Mouse (Mus musculus): ENCODE data around the gene Ddx49. TPM values are rescaled to one million over a fixed set of nuclear protein-coding genes. Genes with fewer than 3 reads are reported as not detected.

Ddx49 gene
- polyA plus RNA-seq, 1 experiment: 2.8 TPM

DNA sequence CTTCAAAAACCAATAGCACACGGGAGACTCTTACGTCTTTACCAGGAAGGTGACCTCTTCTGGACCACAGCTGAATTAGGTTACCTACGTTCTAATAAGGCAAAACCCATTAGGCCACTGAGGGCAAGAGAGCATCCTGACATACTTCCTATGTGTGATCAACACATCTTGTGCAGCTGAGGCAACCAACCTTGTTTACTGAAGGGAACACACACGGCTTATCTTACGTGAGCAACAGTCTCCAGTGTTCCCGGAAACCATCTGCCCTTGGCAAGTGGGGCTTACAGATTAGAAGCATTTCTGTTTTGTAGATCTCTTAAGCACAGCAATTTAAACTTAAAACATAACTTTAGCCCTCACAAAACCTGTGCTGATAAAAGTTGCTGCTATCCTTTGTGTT is 25.2 kb upstream of the Ddx49 start:
- TF ChIP-seq GATA1 (IDR thresholded peaks at IDR 0.05; ENCODE audit: low read length) (peak; percentile 77), TAL1 (IDR thresholded peaks at IDR 0.05; ENCODE audit: low read length) (peak; percentile 77)
- Histone ChIP-seq H3K36me3 (ENCODE audit: control insufficient read depth) (peaks cover 29% of the 10 kb centered on the region), H3K9me3 (ENCODE audit: control insufficient read depth, low read length) (peaks cover 12% of the 10 kb centered on the region), H3K4me3 (replicated peaks) (no peak overlapping the region), H3K4me1 (ENCODE audit: control insufficient read depth) (peaks cover 53% of the 10 kb centered on the region), H3K27me3 (ENCODE audit: control insufficient read depth) (peaks cover 8% of the 10 kb centered on the region)

- TF ChIP-seq TAL1 (IDR thresholded peaks at IDR 0.05; ENCODE audit: low read length) (no peak), GATA1 (IDR thresholded peaks at IDR 0.05; ENCODE audit: low read length) (no peak)
- H3K4me3 ChIP-seq (replicated peaks): no peak overlapping the region
These were observed 21.4 kb upstream of the Ddx49 start for GRCm38 (mm10) chr8:70323716-70324115.

GRCm38 (mm10) chr8:70317872-70318271 is 15.6 kb upstream of the Ddx49 start:
- H3K4me3 ChIP-seq (replicated peaks): no peak overlapping the region
- TF ChIP-seq GATA1 (IDR thresholded peaks at IDR 0.05; ENCODE audit: low read length): no peak
- TF ChIP-seq TAL1 (IDR thresholded peaks at IDR 0.05; ENCODE audit: low read length): no peak
- H3K36me3 ChIP-seq (ENCODE audit: control insufficient read depth): peaks cover 10% of the 10 kb centered on the region
- peaks cover 37% of the 10 kb centered on the region for H3K27me3 ChIP-seq (ENCODE audit: control insufficient read depth)
- H3K9me3 ChIP-seq (ENCODE audit: control insufficient read depth, low read length): no peaks in the 10 kb centered on the region
- peaks cover 16% of the 10 kb centered on the region for H3K4me1 ChIP-seq (ENCODE audit: control insufficient read depth)

More at GRCm38 (mm10) chr8:70323716-70324115, 21.4 kb upstream of the Ddx49 start:
- peaks cover 23% of the 10 kb centered on the region for H3K4me1 ChIP-seq (ENCODE audit: control insufficient read depth)
- H3K9me3 ChIP-seq (ENCODE audit: control insufficient read depth, low read length): peaks cover 2% of the 10 kb centered on the region; the same call in 1 of the 2 replicates
- H3K36me3 ChIP-seq (ENCODE audit: control insufficient read depth): no peaks in the 10 kb centered on the region; the same call in 1 of the 2 replicates
- H3K27me3 ChIP-seq (ENCODE audit: control insufficient read depth): peaks cover 2% of the 10 kb centered on the region; the same call in 1 of the 2 replicates

DNA sequence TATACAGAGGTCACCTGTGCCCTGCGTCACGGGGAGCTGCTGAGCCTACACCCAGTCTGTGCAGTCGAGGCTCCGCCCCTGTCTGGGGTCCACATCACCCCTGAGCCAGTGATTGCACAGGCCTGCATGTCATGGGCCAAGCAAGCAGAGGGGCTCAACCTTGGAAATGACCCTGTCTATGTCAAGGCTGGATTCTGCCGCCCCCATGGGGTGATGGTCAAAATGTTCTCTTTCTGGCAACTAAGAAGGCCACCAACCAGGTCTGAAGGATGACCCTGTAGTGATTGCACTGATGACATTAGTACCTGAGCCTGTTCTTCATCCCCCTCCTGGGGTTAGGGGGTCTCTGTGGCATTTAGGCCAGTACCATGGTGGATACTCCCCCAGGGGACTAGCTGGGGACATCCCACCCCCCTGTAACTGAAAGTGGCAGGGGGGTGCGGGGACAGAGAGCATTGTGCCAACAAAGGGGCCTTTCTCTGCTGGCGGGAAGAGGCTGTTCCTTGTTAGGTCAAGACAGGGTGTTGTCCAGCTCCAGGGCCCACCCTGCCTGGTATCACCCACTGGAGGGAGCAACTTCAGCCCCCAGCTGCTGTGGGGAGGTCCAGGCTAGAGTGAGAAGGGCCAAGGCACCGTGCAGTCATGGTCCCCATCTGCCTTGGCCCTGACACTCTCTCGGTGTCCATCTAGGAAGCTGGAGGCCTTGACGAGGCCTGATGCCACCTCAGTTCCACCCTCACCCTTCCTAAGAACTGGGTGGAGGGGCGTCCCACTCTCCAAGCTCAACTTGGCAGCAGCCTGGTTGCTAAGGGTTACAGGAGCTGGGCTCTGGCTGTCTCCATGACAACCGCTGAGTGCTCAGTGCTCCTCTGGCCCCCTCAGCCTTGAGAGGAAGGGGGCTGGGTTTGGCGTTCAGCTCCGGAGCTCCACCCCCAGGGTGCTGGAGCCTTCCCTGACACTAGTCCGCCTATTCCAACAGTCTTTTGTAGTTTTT is 14.5 kb upstream of the Ddx49 start:
- peaks cover 37% of the 10 kb centered on the region for H3K27me3 ChIP-seq (ENCODE audit: control insufficient read depth)

DNA sequence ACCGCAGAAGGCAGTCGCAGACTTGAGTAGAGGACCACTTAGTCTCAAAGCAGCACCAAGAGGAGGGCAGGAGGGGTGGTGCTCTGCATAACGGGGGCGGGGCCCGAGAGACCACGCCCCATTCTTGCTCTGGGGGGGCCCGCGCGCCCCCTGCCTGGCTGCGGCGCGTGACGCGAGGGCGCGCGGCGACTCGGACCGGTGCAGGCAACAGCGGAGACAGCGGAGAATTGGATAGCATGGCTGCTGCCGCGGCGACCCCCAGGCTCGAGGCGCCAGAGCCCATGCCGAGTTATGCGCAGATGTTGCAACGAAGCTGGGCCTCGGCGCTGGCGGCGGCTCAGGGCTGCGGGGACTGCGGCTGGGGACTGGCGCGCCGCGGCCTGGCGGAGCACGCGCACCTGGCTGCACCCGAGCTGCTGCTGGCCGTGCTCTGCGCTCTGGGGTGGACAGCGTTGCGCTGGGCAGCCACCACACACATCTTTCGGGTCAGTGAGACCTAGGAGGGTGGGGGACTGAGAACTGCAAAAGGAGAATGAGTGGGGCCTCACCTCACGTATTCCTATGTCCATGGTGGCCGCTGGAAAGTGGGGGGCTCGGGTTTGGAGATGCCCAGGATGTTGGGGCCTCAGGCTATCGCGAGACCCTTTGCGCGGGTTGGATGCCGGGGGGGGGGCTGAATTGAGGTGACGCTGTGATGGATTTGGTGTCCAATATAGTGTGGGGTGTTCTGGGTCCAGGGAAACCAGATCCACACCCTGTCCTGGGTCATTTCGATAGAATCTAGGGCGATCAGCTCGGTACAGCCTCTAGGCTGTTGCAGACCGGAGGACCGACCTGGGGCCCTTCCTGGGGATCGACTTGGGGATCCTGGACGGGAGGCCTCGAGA is 13.6 kb upstream of the Ddx49 start, which contains the start of gene Cers1:
Cers1 (plus strand) TSS at position 152 of the 887 bp plus-strand sequence.
- H3K4me3 ChIP-seq (replicated peaks): peak within 1 kb of the TSS; percentile 53
- peaks cover 37% of the 10 kb centered on the region for H3K27me3 ChIP-seq (ENCODE audit: control insufficient read depth)
- no peak for TF ChIP-seq GATA1 (IDR thresholded peaks at IDR 0.05; ENCODE audit: low read length)
- no peak for TF ChIP-seq TAL1 (IDR thresholded peaks at IDR 0.05; ENCODE audit: low read length)

More for the DNA sequence above, 14.5 kb upstream of the Ddx49 start:
- Histone ChIP-seq H3K4me3 (replicated peaks) (no peak overlapping the region), H3K4me1 (ENCODE audit: control insufficient read depth) (peaks cover 16% of the 10 kb centered on the region), H3K9me3 (ENCODE audit: control insufficient read depth, low read length) (no peaks in the 10 kb centered on the region), H3K36me3 (ENCODE audit: control insufficient read depth) (peaks cover 19% of the 10 kb centered on the region)
- TF ChIP-seq TAL1 (IDR thresholded peaks at IDR 0.05; ENCODE audit: low read length) (no peak), GATA1 (IDR thresholded peaks at IDR 0.05; ENCODE audit: low read length) (no peak)

DNA sequence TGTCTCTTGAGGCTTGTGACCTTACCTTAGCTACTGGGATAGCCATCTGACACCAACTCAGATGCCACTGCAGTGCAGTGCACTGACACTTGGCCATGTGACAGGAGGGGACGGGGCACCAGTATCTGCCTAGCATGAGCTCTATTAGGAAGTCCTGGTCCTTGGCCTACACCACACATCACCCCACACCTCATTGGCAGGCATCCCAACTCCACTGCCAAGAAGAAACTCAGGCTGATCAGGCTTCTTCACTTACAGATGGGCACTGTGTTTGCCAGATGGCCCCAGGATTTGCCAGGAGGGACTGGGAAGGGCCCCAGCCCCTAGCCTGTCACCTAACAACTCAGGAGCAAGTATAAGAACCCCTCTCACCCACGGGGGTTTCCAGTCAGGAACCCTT is 11.1 kb upstream of the Ddx49 start:
- H3K9me3 ChIP-seq (ENCODE audit: control insufficient read depth, low read length): no peaks in the 10 kb centered on the region
- H3K4me1 ChIP-seq (ENCODE audit: control insufficient read depth): peaks cover 16% of the 10 kb centered on the region
- H3K4me3 ChIP-seq (replicated peaks): no peak overlapping the region
- H3K36me3 ChIP-seq (ENCODE audit: control insufficient read depth): peaks cover 50% of the 10 kb centered on the region
- peaks cover 35% of the 10 kb centered on the region for H3K27me3 ChIP-seq (ENCODE audit: control insufficient read depth)
- TF ChIP-seq TAL1 (IDR thresholded peaks at IDR 0.05; ENCODE audit: low read length) (no peak), GATA1 (IDR thresholded peaks at IDR 0.05; ENCODE audit: low read length) (no peak)

More for the DNA sequence above, 13.6 kb upstream of the Ddx49 start, which contains the start of gene Cers1:
- H3K9me3 ChIP-seq (ENCODE audit: control insufficient read depth, low read length): no peaks in the 10 kb centered on the region
- peaks cover 29% of the 10 kb centered on the region for H3K36me3 ChIP-seq (ENCODE audit: control insufficient read depth)
- peaks cover 16% of the 10 kb centered on the region for H3K4me1 ChIP-seq (ENCODE audit: control insufficient read depth)

DNA sequence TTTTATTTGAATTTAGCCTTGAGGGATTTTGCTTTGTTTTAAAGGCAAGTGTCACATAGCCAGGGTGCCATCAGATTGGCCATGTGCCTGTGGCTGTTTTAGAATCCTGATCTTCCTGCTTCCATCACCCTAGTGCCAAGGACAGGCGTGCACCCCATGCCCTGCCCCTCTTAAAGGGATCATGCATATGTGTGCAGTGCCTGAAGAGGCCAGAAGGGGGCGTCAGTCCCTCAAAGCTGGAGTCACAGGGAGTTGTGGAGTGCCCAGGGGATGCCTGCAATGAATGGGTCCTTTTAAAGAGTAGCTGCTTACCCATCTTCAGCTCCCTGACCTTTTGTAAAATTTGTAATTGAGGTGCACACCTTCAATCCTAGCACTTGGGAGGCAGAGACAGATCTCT is 7.0 kb upstream of the Ddx49 start:
- TF ChIP-seq TAL1 (IDR thresholded peaks at IDR 0.05; ENCODE audit: low read length) (no peak), GATA1 (IDR thresholded peaks at IDR 0.05; ENCODE audit: low read length) (no peak)
- H3K4me3 ChIP-seq (replicated peaks): no peak overlapping the region
- H3K27me3 ChIP-seq (ENCODE audit: control insufficient read depth): no peaks in the 10 kb centered on the region
- peaks cover 7% of the 10 kb centered on the region for H3K4me1 ChIP-seq (ENCODE audit: control insufficient read depth)
- H3K9me3 ChIP-seq (ENCODE audit: control insufficient read depth, low read length): no peaks in the 10 kb centered on the region
- peaks cover 91% of the 10 kb centered on the region for H3K36me3 ChIP-seq (ENCODE audit: control insufficient read depth)

- Histone ChIP-seq H3K4me3 (replicated peaks) (peak overlapping the region; percentile 70), H3K4me1 (ENCODE audit: control insufficient read depth) (peaks cover 37% of the 10 kb centered on the region)
These were observed 612 bp upstream of the Ddx49 start for GRCm38 (mm10) chr8:70302901-70303300.

More at GRCm38 (mm10) chr8:70302901-70303300, 612 bp upstream of the Ddx49 start:
- Histone ChIP-seq H3K9me3 (ENCODE audit: control insufficient read depth, low read length) (no peaks in the 10 kb centered on the region), H3K27me3 (ENCODE audit: control insufficient read depth) (no peaks in the 10 kb centered on the region), H3K36me3 (ENCODE audit: control insufficient read depth) (peaks cover 64% of the 10 kb centered on the region)
- no peak for TF ChIP-seq GATA1 (IDR thresholded peaks at IDR 0.05; ENCODE audit: low read length)
- no peak for TF ChIP-seq TAL1 (IDR thresholded peaks at IDR 0.05; ENCODE audit: low read length)

All from erythroblast, embryonic 14.5 days (primary cell).